Mouse (Mus musculus): ENCODE data around the gene Alox5.
"Not testable (repeated sequence)": the region's sequence is repeated elsewhere in the genome, so short reads cannot be mapped to it uniquely, and the experiment has no call there.

Gene Alox5

GRCm38 (mm10) chr6:116460544-116461283 lies at the start of gene Alox5:
Alox5 (minus strand) TSS chr6:116461178.
- in situ Hi-C loops (cut with MseI, MboI) = no loop called here

- in situ Hi-C loops (cut with MseI, MboI) = not testable (repeated sequence)
These were observed 45.5 kb upstream of the Alox5 start, which contains the start of gene Olfr212 for GRCm38 (mm10) chr6:116506302-116507003. Olfr212 (plus strand) TSS chr6:116506516.

- in situ Hi-C loops (cut with MseI, MboI) = no loop called here
These were observed 35.0 kb upstream of the Alox5 start for GRCm38 (mm10) chr6:116495960-116496359.

- in situ Hi-C loops (cut with MseI, MboI) = no loop called here
These were observed 32.8 kb upstream of the Alox5 start for GRCm38 (mm10) chr6:116493742-116494141.

- in situ Hi-C loops (cut with MseI, MboI) = no loop called here
These were observed 27.8 kb upstream of the Alox5 start, which contains the start of gene Olfr211 for GRCm38 (mm10) chr6:116488791-116489190. Olfr211 (plus strand) TSS chr6:116489091.

- in situ Hi-C loops (cut with MseI, MboI) = no loop called here
These were observed 25.9 kb upstream of the Alox5 start for GRCm38 (mm10) chr6:116486833-116487232.

GRCm38 (mm10) chr6:116485081-116485480 lies 24.1 kb upstream of the Alox5 start:
- in situ Hi-C loops (cut with MseI, MboI) = no loop called here

GRCm38 (mm10) chr6:116468081-116468480 lies 7.1 kb upstream of the Alox5 start:
- in situ Hi-C loops (cut with MseI, MboI) = no loop called here

GRCm38 (mm10) chr6:116459232-116459631 lies 1.7 kb downstream of the Alox5 start:
- in situ Hi-C loops (cut with MseI, MboI) = no loop called here

- in situ Hi-C loops (cut with MseI, MboI) = no loop called here
These were observed 2.2 kb downstream of the Alox5 start for GRCm38 (mm10) chr6:116458728-116459127.

GRCm38 (mm10) chr6:116456482-116456881 lies 4.5 kb downstream of the Alox5 start:
- in situ Hi-C loops (cut with MseI, MboI) = no loop called here

GRCm38 (mm10) chr6:116455781-116456180 lies 5.2 kb downstream of the Alox5 start:
- in situ Hi-C loops (cut with MseI, MboI) = no loop called here

GRCm38 (mm10) chr6:116440849-116441248 lies 20.1 kb downstream of the Alox5 start:
- in situ Hi-C loops (cut with MseI, MboI) = no loop called here

- in situ Hi-C loops (cut with MseI, MboI) = no loop called here
These were observed 20.5 kb downstream of the Alox5 start for GRCm38 (mm10) chr6:116440447-116440846.

GRCm38 (mm10) chr6:116439531-116439930 lies 21.4 kb downstream of the Alox5 start:
- in situ Hi-C loops (cut with MseI, MboI) = no loop called here

- in situ Hi-C loops (cut with MseI, MboI) = no loop called here
These were observed 22.1 kb downstream of the Alox5 start for GRCm38 (mm10) chr6:116438864-116439263.

GRCm38 (mm10) chr6:116428282-116428681 lies 32.7 kb downstream of the Alox5 start:
- in situ Hi-C loops (cut with MseI, MboI) = loop anchor here in 1 of 2 experiments (10.0 kb wide), 1 partner anchor 137 kb away; no protein-coding TSS in a partner anchor

- in situ Hi-C loops (cut with MseI, MboI) = loop anchor here in 1 of 2 experiments (10.0 kb wide), 1 partner anchor 137 kb away; no protein-coding TSS in a partner anchor
These were observed 33.4 kb downstream of the Alox5 start for GRCm38 (mm10) chr6:116427552-116427951.

- in situ Hi-C loops (cut with MseI, MboI) = loop anchor here in 1 of 2 experiments (10.0 kb wide), 1 partner anchor 141 kb away; no protein-coding TSS in a partner anchor
These were observed 37.3 kb downstream of the Alox5 start for GRCm38 (mm10) chr6:116423664-116424063.

GRCm38 (mm10) chr6:116422991-116423390 lies 38.0 kb downstream of the Alox5 start:
- in situ Hi-C loops (cut with MseI, MboI) = loop anchor here in 1 of 2 experiments (10.0 kb wide), 1 partner anchor 142 kb away; no protein-coding TSS in a partner anchor

- in situ Hi-C loops (cut with MseI, MboI) = loop anchor here in 1 of 2 experiments (10.0 kb wide), 1 partner anchor 145 kb away; no protein-coding TSS in a partner anchor
These were observed 40.7 kb downstream of the Alox5 start for GRCm38 (mm10) chr6:116420271-116420670.

GRCm38 (mm10) chr6:116419699-116420098 lies 41.3 kb downstream of the Alox5 start:
- in situ Hi-C loops (cut with MseI, MboI) = loop anchor here in 1 of 2 experiments (10.0 kb wide), 1 partner anchor 145 kb away; no protein-coding TSS in a partner anchor

All from mouse trophoblast stem cell (cell line).